Mouse (Mus musculus): ENCODE measurements at regions not wholly inside any gene's neighbourhood (a gene's known extent, or its start where the extent isn't known, plus 50 kb on each side); places are given as distances from the start of the nearest gene placed in this dataset.
"Not testable (repeated sequence)": the region's sequence is repeated elsewhere in the genome, so short reads cannot be mapped to it uniquely, and the experiment has no call there.

GRCm38 (mm10) chr17:13654606-13655005, 105.7 kb upstream of the Afdn start:
- CTCF ChIA-PET, result not testable (repeated sequence)

- CTCF ChIA-PET, result interaction anchor here (0.5 kb wide), 1 partner anchor 21 kb away, joined by 3 read pairs; no protein-coding TSS in a partner anchor
Measured at GRCm38 (mm10) chr17:13656065-13656464, 104.3 kb upstream of the Afdn start.

GRCm38 (mm10) chr17:13656485-13657181, 103.7 kb upstream of the Afdn start:
- CTCF ChIA-PET, result no interaction called here

GRCm38 (mm10) chr17:13657182-13657562, 103.2 kb upstream of the Afdn start:
- CTCF ChIA-PET, result no interaction called here

- CTCF ChIA-PET, result interaction anchor here (0.7 kb wide), 1 partner anchor 31 kb away, joined by 8 read pairs; no protein-coding TSS in a partner anchor
Measured at GRCm38 (mm10) chr17:13657656-13658292, 102.6 kb upstream of the Afdn start.

- CTCF ChIA-PET, result interaction anchor here (0.7 kb wide), 1 partner anchor 30 kb away, joined by 8 read pairs; no protein-coding TSS in a partner anchor
Measured at GRCm38 (mm10) chr17:13658321-13658978, 101.9 kb upstream of the Afdn start.

GRCm38 (mm10) chr17:13659103-13659502, 101.2 kb upstream of the Afdn start:
- CTCF ChIA-PET, result no interaction called here

GRCm38 (mm10) chr17:13659943-13660342, 100.4 kb upstream of the Afdn start:
- CTCF ChIA-PET, result no interaction called here

- CTCF ChIA-PET, result no interaction called here
Measured at GRCm38 (mm10) chr17:13661023-13661422, 99.3 kb upstream of the Afdn start.

GRCm38 (mm10) chr17:13662152-13662551, 98.2 kb upstream of the Afdn start:
- CTCF ChIA-PET, result no interaction called here
